Mouse (Mus musculus) ovary, postnatal 36 days (tissue): Measurements from ENCODE around the gene Bhlha9.
A peak's percentile ranks its signal among the peaks of the same experiment; 100 is the strongest.
"Not testable (repeated sequence)": the region's sequence is repeated elsewhere in the genome, so short reads cannot be mapped to it uniquely, and the experiment has no call there.

Experiments used
- DNase-seq: peaks from one replicate; pipeline ENCODE4 v3.0.0; 2022; ENCODE audit warnings: low spot score, mixed read lengths

The Bhlha9 gene

DNA sequence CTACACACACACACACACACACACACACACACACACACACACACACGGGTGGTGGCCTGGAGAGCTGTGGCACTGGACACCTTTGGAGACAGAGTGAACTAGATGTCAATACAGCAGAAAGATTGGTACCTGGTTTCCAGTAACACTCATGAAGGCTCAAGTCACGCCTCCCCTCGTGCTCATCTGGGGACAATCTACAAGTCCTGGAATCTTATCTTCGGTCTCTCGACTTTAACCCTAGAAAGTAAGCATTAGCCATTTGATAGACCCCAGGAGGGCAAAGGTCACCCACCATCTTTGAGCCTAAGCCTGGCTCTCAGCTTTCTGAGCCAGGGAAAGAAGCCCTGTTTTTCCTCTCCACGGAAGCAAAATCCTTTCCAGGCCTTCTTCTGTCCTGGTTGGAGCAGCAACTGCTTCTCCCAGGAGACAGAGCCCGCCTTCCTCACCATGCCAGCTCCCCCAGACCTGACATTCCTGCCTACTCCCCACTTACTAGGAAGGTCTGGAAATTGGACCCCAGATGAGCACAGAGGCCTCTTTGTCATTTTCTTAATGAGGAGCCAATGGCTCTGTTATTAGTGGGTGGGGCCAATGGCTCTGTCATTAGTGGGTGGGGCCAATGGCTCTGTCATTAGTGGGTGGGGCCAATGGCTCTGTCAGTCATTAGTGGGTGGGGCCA, 10.3 kb upstream of the Bhlha9 start:
- DNase-seq: no peak

DNA sequence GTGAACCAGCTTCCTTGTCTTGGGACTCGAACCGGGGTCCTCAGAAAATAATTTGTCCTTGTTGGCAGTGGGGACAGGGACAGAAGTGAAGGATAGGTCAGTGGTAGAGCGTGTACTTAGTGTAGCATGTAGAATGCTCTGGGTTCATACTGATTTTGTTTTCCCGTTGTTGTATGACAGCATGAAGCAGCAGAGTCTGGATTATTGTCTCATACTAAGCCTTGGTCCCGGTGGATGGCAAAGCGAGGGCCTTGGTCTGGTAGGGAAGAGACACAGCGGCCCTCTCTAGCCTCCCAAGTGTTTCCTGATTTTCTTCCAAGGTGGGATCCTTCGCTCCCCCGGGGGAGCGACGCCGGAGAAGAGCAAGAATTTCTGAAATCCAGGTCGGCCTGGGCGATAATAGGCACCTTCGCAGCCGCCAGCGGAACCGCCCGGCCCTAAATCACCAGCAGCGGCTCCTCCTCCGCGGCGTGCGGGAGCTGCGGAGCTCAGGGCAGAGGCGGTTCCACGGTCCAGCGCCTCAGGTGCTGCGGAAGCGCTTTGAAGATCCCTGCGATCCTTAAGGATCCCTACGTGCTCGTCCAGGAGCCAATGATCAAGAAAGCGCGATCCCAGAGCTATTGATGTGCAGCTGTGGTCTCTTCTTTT, 6.1 kb upstream of the Bhlha9 start:
- DNase-seq: no peak

DNA sequence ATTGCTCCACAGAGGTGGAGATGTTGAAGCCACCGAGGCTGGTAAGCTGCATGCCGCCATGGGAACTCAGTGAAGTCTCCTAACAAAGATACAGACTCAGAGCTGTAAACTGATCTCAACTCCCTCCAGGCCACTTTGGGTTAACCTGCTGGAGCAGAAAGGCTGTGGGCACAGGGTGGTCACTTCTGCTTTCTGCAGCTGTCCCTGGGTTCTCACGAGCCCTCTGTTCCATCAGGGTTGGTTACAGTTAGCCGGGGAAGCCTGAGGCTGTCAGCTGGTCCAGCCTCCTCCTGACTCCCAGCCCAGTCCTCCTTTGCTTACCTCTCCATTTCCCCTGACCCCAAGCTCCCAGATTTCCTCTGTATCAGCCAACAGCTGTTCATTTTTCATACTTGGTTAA, 4.5 kb upstream of the Bhlha9 start:
- DNase-seq: no peak

DNA sequence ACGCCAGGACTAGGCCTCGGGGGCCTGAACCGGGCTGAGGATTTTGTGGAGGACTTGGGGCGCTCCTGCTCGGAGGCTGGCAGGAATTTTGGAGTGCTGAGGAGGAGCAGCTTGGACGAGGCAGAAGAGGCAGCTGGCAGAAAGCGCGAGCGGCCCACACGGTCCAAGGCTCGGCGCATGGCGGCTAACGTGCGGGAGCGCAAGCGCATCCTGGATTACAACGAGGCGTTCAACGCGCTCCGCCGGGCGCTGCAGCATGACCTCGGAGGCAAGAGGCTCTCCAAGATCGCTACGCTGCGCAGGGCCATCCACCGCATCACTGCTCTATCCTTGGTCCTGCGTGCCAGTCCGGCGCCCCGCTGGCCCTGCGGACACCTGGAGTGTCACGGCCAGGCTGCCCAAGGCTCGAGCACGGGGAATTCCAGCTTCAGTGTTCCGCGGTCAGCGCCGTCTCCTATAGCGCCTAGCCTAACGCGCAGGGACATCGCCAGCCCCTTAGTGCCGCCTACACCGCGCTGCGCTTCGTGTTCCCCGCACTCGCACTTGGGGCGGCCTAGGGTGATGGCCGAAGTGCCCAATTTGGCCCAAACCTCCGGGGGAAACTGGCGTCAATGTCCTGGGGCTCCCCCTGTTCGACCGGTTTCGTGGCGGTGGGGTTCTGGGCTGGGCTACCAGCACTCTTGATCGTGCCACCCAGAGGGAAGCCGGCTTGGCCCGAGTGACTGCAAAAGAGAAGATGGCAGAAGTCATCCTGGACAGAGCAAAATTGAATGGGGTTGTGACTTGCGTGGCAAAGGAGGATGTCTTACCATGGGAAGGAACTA, 503 bp downstream of the Bhlha9 start:
- no peak for DNase-seq

DNA sequence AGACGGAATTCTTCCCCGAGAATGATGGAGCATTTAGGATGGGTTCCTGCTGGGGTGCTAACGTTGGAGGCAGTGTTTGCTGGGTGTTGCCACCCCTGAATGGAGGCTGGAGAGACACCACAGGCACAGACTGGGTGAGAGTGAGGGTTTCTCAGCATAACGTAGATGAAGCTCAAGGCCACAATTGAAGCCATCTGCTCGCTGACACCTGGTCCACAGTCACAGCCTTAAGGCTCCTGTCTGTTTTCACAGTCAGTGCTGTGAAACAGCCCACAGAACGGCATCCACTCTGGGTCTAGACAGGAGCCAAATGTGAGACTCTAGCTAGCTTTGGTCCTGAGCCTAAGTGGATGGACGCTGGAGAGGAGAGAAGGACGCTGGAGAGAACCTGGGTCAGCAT, 1.9 kb downstream of the Bhlha9 start:
- DNase-seq: no peak

DNA sequence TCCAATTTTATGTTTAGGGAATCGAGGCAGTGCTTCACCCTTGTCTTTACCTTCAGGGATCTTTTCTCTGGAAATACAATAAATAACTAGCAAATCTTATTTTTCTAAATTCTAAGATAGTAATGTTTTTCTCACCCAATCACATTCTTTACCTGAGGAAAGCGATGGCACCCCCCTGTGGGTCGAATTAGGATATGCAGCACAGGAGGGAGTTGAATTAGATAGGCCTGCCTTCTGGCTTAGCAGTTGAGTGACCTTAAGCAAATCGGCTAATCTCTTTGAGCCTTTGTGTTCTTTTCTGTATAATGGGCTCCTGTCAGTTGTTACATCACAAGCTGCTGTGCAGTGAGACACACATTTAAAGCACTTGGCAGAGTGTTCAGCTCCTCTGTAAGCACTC, 2.4 kb downstream of the Bhlha9 start:
- DNase-seq: no peak

DNA sequence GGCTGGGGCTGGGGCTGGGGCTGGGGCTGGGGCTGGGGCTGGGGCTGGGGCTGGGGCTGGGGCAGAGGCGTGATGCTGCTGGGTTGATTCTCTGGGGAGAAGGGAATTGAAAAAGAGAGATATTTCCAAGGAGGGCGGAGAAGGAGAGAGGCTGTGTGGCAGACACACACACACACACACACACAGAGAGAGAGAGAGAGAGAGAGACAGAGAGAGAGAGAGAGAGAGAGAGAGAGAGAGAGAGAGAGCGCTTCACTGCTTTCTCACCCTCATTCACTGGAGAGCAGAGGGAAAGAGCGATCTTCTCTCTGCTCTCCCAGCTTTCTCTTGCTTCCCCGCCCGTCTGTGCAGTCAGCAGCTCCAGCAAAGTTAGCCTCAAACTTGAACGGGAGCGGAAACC, 7.2 kb downstream of the Bhlha9 start, which contains the start of gene Trarg1:
Gene Trarg1, plus strand, starts transcription at position 301 of the 400 bp plus-strand sequence.
- not testable (repeated sequence) for DNase-seq

DNA sequence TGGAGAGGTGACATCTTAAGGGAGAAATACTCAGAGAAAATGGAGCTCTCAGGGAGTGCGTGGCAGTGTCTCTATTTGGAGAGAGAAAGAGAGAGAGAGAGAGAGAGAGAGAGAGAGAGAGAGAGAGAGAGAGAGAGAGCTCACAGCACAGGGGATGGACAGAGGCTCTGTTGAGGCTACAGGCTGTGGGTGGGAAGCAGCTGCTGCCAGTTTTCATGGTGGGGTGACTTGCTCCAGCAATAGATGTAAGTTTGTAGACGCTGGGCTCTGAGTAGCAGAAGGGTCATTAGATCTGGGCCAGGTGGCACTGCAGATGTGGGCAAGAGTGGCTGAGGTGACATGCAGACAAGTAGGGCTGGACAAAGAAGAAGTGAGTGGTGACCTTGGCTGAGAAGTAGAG, 13.3 kb downstream of the Bhlha9 start:
- no peak for DNase-seq

DNA sequence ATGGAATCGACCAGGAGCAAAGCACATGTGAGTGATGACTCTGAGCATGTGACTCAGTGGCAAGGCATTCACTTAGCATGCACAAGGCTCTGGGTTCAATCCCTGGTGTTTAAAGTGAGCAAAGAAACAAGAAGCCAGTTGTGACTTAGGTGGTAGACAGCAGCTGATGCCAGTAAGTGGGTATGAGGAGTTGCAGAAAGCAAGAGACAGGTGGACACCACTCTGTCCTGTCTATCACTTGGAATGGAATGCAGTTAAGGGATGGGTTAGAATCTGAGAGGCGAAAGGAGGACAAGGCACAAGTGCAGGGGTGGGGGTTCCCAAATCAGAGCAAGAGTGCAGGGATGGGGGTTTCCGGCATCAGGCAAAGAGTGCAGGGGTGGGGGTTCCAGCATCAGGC, 19.8 kb downstream of the Bhlha9 start:
- DNase-seq: no peak

DNA sequence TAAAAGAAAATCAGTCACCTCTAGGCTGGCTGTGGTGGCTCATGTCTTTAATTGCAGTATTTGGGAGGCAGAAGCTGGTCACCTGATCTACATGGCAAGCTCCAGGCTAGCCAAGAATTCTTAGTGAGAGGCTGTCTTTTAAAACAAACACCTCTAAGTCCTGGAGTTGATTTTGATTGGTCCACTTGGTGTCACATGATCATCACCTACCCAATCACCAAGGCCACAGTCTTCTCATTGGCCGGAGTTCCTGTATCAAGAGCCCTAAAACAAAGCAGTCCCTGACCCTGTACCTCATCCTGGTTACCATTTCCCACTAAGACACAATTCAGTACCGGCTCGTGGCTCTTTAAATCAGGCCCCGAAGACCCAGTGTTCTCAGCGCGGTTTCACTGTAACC, 23.5 kb downstream of the Bhlha9 start:
- DNase-seq: no peak

DNA sequence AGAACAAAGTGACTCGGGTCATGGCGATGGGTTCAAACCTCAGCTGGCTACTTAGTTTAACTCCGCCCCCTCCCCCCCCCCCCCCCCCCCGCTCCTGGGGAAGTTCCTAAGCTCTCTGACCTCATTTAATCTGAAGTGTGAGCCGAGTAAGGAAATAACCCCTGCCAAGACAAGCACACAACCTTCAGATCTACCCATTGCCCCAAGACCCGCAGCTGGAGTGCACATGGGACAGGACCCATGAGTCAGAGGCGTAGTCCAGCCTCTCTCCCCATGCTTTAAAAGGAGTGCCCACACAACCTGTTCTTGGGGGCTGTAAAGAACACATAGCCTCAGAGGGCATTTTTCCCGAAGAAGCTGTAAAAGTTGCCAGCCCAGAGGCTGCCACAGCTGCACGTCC, 27.4 kb downstream of the Bhlha9 start:
- DNase-seq: no peak

DNA sequence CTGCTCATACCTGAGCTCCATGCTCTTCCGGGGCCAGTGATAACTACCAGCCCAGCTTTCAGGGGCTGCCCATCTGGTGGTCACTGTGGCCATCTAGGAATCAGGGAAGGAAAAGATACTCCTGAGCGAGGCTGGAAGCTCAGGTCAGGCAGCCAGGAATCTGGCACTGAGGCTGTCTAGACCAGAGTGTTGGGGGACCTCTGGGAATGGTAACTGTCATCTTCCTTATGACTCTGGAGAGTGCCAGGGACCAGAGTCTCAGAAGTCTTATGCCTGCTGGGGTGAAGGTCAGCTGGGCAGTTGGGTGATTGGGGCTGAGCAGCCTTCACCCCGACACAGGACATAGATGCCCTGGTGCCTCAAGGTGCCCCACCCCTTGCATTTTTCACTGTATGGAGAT, 35.4 kb downstream of the Bhlha9 start:
- DNase-seq: no peak

DNA sequence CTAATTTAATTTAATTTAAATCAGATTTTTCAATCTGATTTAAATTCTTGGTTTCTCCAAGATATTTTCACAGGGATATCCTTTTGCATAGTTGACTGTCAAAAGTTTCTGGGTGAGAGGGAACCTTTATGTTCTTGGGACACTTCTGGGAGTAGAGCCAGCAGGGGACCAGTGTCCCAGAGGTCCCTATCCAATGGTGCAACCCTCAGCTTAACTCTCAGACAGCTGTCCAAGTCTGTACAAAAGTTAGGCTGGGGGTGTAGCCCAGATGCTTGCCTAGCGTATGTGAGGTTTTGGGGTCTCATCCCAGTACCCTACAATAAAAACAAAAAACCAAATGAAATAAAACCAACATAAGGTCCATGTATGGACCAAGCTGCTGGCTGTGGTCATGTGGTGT, 35.8 kb downstream of the Bhlha9 start:
- DNase-seq: no peak

DNA sequence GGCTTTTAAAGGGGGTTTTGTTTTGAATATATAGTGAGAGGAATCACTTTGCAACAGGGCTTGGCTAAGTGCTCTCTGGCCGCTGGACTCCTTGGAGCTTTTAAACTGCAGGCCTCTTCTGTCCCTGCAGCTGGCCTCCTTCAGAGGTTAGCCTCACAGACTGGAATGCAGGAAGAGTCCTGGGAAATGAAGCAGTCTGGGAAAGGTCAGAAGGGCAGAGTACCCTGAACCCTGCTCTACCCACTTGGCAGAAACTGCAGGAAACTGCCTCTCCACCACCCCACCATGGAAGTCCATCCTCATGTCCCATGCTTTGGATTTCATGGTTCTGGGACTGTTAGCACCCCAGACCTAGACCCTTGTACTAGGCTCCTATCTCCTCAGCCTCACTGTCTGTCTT, 36.6 kb downstream of the Bhlha9 start:
- DNase-seq: no peak

DNA sequence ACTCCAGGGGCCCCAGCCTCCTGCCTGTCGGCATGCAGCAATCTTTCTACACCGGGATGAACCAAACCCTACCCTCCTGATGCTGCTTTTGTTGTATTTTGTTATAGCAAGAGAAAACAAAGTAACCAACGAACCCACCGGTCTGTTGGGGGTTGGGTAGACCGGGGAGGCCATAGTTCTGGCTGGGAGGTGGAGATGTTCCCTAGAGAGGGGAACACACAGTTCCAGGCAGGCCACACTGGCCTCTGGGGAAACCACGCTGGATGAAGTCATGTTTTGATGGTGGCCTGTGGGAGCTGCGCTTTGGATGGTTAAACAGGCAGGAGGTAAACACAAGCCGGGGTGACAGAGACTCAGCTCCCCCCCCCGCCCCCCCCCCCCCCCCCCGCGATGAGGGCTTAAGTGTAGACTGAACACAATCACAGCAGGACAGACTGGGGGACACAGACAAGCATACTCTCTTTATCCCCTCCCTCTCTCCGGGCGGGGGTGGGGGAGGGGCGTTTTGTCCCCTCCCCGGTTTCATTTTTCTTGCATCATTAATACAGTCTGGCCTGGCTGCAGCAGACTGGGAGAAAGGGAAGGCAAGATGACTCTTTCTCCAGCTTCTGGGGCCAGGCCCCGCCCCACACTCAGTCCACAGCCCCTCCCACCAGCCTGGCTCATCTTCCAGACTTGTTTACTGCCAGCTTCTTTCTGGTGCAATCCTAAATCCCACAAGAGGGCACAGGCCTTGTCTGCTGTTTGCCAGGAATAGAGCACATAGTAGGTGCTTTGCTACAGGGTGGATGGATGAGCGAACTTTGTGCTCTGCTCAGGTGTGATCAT, 37.6 kb downstream of the Bhlha9 start:
- DNase-seq: peak; percentile 49

DNA sequence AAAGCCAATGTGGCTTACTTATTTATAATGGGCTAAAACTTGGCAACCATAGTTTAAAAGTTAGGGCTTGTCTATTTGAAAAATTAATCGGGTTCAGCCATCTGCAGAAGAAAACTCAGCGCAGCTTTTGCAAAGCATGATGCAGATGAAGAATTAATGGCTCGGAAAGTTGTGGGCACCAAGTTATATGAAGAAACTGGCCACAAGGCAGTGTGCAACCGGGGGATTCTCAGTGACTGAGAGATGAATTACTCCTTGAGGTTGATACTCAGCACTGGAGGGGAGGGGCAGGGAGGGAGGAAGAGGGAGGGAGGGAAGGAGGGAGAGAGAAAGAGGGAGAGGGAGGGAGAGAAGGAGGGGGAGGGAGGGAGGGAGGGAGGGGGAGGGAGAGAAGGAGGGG, 44.7 kb downstream of the Bhlha9 start:
- DNase-seq: no peak
